Mouse (Mus musculus): Measurements from ENCODE around the gene Mrln.
"Not testable (repeated sequence)": the region's sequence is repeated elsewhere in the genome, so short reads cannot be mapped to it uniquely, and the experiment has no call there.

Mrln gene

GRCm38 (mm10) chr10:70196666-70197065 is 7.8 kb upstream of the Mrln start:
- DNase-seq = no peak

DNA sequence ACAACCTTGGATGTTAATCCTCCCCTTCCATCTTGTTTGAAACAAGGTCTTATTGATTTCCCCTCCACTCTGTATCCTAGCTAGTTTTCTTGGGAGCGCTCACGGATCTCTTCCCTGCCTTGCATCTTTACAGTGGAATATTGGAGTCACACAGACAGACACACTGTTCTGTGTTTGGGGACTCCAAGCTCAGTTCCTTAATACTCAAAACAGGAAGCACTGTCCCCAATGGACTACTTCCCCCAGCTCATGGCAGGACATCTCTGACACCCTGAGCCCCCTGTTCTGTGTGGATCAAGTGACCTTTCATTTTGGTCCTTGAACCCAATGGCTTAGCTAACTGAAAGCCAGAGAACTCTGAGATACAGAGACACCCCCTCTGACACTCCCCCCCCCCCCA is 6.9 kb upstream of the Mrln start:
- no peak for DNase-seq

- no peak for DNase-seq
Observed at GRCm38 (mm10) chr10:70198012-70198411, 6.5 kb upstream of the Mrln start.

DNA sequence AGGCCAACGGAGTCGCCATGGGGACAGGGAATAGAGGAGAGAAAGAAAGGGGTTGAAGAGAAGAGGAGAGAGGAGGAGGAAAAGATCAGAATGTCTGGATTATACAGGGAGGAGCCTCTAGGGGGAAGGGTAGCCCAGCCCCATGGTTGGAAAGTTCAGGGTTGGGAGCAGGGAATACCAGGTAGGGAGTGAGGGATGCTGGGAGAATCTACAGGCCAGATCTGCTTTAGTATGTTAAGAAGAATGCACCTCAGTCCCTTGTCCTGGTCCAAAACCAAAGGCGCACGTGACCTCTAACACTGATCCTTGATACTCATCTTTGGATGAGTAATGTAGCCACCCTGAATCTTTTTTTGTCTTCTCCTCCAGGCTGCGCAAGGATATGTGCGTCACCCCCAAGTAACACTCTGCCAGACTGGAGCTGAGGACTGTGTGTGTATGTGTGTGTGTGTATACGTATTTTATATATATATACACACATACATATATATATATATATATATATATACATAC is 5.5 kb upstream of the Mrln start:
- no peak for DNase-seq

DNA sequence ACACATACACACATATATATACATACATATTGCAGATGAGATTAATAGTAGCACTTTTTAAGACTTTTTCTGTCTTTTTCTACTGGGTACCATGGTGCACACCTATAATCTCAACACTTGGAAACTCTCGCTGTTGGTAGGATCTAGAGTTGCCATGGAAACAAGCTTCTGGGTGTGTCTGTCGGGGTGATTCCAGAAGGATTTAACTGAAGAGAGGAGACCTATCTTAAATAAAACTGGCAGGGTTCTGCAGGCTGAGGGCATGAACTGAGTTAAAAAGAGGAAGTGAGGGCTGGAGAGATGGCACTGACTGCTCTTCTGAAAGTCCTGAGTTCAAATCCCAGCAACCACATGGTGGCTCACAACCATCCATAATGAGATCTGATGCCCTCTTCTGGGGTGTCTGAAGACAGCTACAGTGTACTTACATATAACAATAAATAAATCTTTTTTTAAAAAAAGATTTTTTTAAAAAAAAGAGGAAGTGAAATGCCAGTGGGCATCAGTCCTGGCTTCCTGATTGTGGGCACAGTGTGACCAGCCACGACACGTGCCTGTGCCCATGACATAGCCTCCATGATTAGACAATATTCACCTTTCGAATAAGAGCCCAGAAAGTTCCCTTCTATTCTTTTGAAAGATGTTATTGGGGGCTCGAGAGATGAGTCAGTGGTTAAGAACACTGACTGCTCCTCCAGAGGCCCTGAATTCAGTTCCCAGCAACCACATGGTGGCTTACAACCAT is 4.8 kb upstream of the Mrln start:
- DNase-seq = no peak

GRCm38 (mm10) chr10:70200889-70201500 is 3.5 kb upstream of the Mrln start:
- no peak for DNase-seq

DNA sequence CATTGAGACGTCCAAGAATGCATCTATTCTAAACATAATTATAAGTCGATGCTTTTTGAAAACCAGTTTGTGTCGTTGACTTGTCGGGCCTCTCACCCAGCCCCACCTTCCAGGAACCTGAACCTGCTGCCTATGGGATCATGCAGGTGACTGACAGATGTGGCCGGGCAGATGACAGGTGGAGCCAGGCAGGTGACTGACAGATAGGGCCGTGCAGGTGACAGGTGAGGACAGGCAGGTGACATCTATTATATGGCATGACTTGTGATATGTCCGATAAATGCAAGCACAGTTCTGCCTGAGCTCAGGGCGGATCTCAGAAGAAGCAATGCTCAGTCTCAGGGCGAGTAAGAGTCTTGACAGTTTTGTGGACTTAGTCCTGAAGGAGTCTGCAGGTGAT is 6.8 kb downstream of the Mrln start:
- no peak for DNase-seq

- no peak for DNase-seq
Observed at GRCm38 (mm10) chr10:70220971-70221370, 16.5 kb downstream of the Mrln start.

GRCm38 (mm10) chr10:70222231-70222630 is 17.8 kb downstream of the Mrln start:
- not testable (repeated sequence) for DNase-seq

DNA sequence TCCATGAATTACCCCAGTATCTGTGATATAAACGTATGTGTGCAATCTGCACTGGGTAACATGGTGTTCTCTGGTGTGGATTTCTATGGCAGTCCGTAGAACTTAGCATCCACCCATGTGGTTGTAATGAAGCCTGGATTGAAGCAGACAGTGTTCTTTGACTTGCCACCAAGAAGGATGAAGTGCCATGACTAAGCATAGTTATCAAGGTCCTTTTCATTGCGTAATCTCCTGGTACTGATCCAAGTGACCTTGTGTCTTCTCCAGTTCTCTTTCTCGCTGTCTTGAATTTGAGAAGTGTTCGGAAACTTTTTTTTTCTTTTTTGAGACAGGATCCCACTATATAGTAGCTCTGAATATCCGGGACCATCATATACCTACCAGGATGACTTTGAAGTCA is 20.1 kb downstream of the Mrln start:
- DNase-seq = no peak

- DNase-seq = no peak
Observed at GRCm38 (mm10) chr10:70225760-70226159, 21.3 kb downstream of the Mrln start.

DNA sequence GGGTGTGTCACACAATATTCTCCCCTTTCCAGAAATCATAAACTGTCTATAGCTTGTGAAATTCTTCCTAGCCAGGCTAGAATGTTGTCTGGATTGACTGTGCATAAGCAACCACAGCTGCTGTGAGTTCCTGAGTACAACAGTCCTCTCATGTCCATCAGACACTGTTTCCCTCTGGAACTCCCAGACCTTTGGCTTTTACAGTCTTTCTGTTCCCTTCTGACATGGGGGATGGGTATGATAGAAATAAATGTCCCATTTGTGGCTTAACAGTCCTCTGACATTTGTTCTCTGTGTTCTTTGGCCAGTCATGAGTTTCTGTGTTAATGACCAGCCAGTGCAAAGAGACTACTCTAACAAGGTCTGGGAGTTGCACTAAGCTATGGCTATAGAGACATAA is 22.1 kb downstream of the Mrln start:
- DNase-seq = no peak

GRCm38 (mm10) chr10:70230352-70230751 is 25.9 kb downstream of the Mrln start:
- DNase-seq = no peak

DNA sequence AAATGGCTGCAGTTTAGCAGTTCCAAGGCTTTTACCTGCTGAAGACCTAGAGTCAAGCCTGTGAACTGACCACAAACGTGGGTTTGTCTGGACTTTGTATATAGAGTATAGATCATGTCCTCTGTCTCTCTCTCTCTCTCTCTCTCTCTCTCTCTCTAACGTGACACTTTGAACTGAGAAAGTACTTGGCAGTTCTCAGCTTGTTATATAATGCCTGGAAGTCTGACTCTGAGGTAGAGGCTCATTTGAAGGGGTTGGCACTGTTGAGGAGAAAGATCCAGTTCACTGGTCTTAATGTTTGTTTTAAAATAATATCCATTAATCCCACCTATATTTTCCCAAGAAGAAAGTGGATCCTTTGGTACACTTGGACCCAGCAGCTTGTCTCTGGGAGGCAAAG is 33.5 kb downstream of the Mrln start:
- no peak for DNase-seq

DNA sequence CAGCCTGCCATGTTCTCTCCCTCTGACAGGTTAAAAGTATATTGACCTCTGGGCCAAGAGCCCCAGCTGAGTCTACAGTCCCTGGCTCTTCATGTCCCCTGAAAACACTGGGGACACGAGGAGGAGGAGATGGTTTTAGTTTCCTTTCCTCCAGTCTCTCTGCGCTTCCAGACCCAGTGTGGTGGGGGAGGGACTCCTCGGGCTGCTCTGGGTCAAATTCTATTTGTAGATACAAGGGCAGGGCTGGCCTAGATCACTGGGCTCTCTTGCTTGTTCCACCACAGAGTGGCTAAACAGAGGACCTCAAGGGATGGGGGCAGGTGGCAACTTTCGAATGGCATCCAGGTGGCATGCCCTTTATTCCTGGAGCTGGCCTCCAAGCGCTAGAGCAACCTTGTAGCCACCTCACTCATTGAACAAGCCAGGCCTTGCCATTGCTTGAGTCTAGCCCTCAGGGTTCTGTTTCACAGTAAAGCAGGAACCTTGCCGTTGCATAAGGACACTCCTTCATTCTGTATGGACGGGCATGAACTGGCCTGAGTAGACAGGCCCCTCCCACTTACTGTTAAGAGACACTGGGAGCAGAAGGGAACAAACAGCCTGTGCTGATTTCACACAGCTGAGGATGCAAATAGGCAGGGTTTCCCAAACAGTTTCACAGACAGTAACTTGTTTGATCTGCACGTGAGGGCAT is 38.4 kb downstream of the Mrln start:
- no peak for DNase-seq

- peak; percentile 8 for DNase-seq
Observed at GRCm38 (mm10) chr10:70244921-70245558, 40.6 kb downstream of the Mrln start, which contains the start of gene Slc16a9. Gene Slc16a9, plus strand, starts transcription at chr10:70245100.

- DNase-seq = no peak
Observed at GRCm38 (mm10) chr10:70245559-70245945, 41.1 kb downstream of the Mrln start.

DNA sequence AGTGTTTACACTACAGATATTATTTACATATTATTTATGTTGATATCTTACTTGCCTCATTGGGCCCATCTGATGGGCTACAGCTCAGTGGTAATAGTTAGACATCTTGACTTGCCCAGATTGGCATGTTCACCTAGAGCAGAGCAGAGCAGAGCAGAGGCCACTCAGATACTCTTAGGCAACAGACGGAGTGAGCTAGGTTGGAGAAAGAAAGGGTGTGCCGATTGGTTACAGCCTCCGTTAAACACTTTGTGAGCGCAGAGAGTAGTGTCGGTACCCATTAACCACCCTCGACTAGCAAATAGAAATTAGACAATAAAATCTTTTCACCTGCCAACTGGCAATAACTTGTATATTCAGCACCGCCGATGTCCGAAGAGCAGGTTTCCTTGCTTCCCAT is 41.6 kb downstream of the Mrln start:
- no peak for DNase-seq

DNA sequence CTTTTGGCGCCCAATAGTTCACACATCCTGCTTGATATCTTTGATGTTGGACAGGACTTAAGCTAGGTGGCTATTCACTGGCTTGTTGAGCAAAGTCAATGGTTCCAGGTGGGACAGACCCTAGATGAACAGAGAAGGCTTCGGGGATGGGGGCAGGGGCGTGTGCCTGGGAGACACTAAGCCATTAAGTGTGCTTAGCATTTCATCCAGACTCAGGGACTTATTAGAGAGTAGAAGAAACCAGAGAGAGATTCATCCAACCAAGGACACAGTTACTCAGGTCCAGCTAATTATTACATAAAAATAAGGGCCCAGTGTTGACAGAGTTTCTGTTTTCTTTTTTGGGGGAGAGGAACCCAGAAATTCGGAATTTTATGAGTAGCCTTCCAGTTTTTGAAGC is 45.9 kb downstream of the Mrln start:
- no peak for DNase-seq

- DNase-seq = no peak
Observed at GRCm38 (mm10) chr10:70250766-70251165, 46.3 kb downstream of the Mrln start.

DNA sequence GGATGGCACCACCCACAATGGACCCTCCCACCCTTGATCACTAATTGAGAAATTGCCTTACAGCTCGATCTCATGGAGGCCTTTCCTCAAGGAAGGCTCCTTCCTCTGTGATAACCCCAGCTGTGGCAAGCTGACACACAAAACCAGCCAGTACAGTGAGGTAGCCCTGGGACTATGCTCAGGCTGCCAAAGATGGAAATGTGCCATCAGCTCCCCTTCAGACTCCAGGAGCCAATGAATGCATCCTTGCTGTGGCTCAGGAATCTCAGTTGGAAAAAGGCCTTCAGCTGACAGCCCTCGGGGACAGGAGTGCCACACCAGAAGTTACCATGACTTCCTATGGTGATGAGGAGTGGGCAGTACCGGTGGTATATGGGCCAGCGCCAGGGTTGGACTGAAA is 50.2 kb downstream of the Mrln start:
- no peak for DNase-seq

- DNase-seq = no peak
Observed at GRCm38 (mm10) chr10:70255601-70256210, 51.2 kb downstream of the Mrln start.

DNA sequence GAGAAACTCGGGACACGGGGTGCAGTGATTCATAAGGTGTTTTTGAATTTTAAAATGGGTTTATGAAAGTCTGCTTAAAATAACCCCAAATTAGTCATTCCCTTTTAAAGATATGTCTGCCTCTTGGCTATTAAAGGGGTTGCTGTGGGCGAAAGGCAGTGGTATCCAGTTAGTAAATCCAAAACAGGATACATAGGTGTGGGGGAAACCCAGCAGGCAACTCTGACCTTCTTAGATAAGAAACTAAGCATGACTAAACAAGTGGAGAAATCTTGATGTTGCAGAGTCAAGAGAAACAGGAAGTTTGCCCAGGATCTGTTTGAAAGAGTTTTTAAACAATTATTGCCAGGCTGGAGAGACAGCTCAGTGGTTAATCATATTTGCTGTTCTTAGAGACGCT is 52.6 kb downstream of the Mrln start:
- no peak for DNase-seq

Measured in right cerebral cortex, adult 18-20 months (tissue).